Mouse (Mus musculus): ENCODE measurements around the gene Tubg1. TPM values are rescaled to one million over a fixed set of nuclear protein-coding genes. Genes with fewer than 3 reads are reported as not detected.
A peak's percentile ranks its signal among the peaks of the same experiment; 100 is the strongest.

Gene Tubg1
- 11.3 and 13.1 TPM in 2 replicates for total RNA-seq (2017)

- ATAC-seq (ENCODE audit: extremely low read depth, insufficient number of reproducible peaks, low FRiP score, poor library complexity, severe bottlenecking): peak; percentile 87
Measured at GRCm38 (mm10) chr11:101119761-101120544, at the start of gene Tubg1, which contains the start of gene Retreg3. Tubg1 (plus strand) TSS chr11:101119938. Retreg3 (minus strand) TSS chr11:101119893.

GRCm38 (mm10) chr11:101070189-101070527, 49.6 kb upstream of the Tubg1 start:
- no peak for ATAC-seq (ENCODE audit: extremely low read depth, insufficient number of reproducible peaks, low FRiP score, poor library complexity, severe bottlenecking)

GRCm38 (mm10) chr11:101070987-101071386, 48.8 kb upstream of the Tubg1 start:
- no peak for ATAC-seq (ENCODE audit: extremely low read depth, insufficient number of reproducible peaks, low FRiP score, poor library complexity, severe bottlenecking)

GRCm38 (mm10) chr11:101071810-101072428, 47.8 kb upstream of the Tubg1 start:
- no peak for ATAC-seq (ENCODE audit: extremely low read depth, insufficient number of reproducible peaks, low FRiP score, poor library complexity, severe bottlenecking)

- no peak for ATAC-seq (ENCODE audit: extremely low read depth, insufficient number of reproducible peaks, low FRiP score, poor library complexity, severe bottlenecking)
Measured at GRCm38 (mm10) chr11:101078121-101078520, 41.6 kb upstream of the Tubg1 start, which contains the start of gene Hsd17b1. Hsd17b1 (plus strand) TSS chr11:101078411.

- ATAC-seq (ENCODE audit: extremely low read depth, insufficient number of reproducible peaks, low FRiP score, poor library complexity, severe bottlenecking): no peak
Measured at GRCm38 (mm10) chr11:101079746-101080145, 40.0 kb upstream of the Tubg1 start.

- no peak for ATAC-seq (ENCODE audit: extremely low read depth, insufficient number of reproducible peaks, low FRiP score, poor library complexity, severe bottlenecking)
Measured at GRCm38 (mm10) chr11:101080421-101080820, 39.3 kb upstream of the Tubg1 start.

GRCm38 (mm10) chr11:101081659-101082058, 38.1 kb upstream of the Tubg1 start:
- ATAC-seq (ENCODE audit: extremely low read depth, insufficient number of reproducible peaks, low FRiP score, poor library complexity, severe bottlenecking): no peak

GRCm38 (mm10) chr11:101082208-101083082, 37.3 kb upstream of the Tubg1 start, which contains the start of gene Coasy:
Coasy (plus strand) TSS chr11:101082565.
- ATAC-seq (ENCODE audit: extremely low read depth, insufficient number of reproducible peaks, low FRiP score, poor library complexity, severe bottlenecking): peak; percentile 67

GRCm38 (mm10) chr11:101083083-101083697, 36.5 kb upstream of the Tubg1 start:
- ATAC-seq (ENCODE audit: extremely low read depth, insufficient number of reproducible peaks, low FRiP score, poor library complexity, severe bottlenecking): no peak

- ATAC-seq (ENCODE audit: extremely low read depth, insufficient number of reproducible peaks, low FRiP score, poor library complexity, severe bottlenecking): no peak
Measured at GRCm38 (mm10) chr11:101084246-101084645, 35.5 kb upstream of the Tubg1 start.

GRCm38 (mm10) chr11:101084811-101085210, 34.9 kb upstream of the Tubg1 start:
- no peak for ATAC-seq (ENCODE audit: extremely low read depth, insufficient number of reproducible peaks, low FRiP score, poor library complexity, severe bottlenecking)

GRCm38 (mm10) chr11:101085617-101086322, 34.0 kb upstream of the Tubg1 start:
- no peak for ATAC-seq (ENCODE audit: extremely low read depth, insufficient number of reproducible peaks, low FRiP score, poor library complexity, severe bottlenecking)

GRCm38 (mm10) chr11:101086323-101086674, 33.4 kb upstream of the Tubg1 start:
- no peak for ATAC-seq (ENCODE audit: extremely low read depth, insufficient number of reproducible peaks, low FRiP score, poor library complexity, severe bottlenecking)

GRCm38 (mm10) chr11:101086756-101087681, 32.7 kb upstream of the Tubg1 start, which contains the start of gene Mlx:
Mlx (plus strand) TSS chr11:101087277.
- peak; percentile 62 for ATAC-seq (ENCODE audit: extremely low read depth, insufficient number of reproducible peaks, low FRiP score, poor library complexity, severe bottlenecking)

GRCm38 (mm10) chr11:101087682-101088055, 32.1 kb upstream of the Tubg1 start:
- no peak for ATAC-seq (ENCODE audit: extremely low read depth, insufficient number of reproducible peaks, low FRiP score, poor library complexity, severe bottlenecking)

- ATAC-seq (ENCODE audit: extremely low read depth, insufficient number of reproducible peaks, low FRiP score, poor library complexity, severe bottlenecking): no peak
Measured at GRCm38 (mm10) chr11:101089931-101090330, 29.8 kb upstream of the Tubg1 start.
